Mouse (Mus musculus) kidney, adult 18-20 months (tissue): Measurements from ENCODE around the gene Olfr890.
"Not testable (repeated sequence)": the region's sequence is repeated elsewhere in the genome, so short reads cannot be mapped to it uniquely, and the experiment has no call there.

ENCODE experiments used
- DNase-seq: peaks from one replicate; pipeline ENCODE4 v3.0.0; 2021

The Olfr890 gene

DNA sequence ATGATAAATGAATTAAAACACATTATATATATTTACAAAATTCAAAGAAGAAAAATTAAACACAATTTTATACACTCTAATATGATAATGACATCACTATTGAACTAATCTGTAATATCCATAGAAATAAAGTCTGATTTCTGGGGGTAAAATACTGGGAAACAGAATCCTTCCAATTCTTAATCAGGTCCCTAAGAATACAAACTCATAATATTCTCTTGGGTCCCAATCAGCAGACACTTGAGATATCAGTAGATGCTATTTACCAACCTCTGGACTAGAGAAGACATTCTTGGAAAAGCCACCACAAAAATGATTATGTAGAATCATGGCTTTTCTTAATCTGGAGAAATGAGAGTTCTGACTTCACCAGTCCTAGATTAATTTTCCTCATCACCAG lies at the start of gene Olfr890:
Gene Olfr890 (plus strand): TSS at position 301 of the 400 bp plus-strand sequence.
- DNase-seq = no peak

DNA sequence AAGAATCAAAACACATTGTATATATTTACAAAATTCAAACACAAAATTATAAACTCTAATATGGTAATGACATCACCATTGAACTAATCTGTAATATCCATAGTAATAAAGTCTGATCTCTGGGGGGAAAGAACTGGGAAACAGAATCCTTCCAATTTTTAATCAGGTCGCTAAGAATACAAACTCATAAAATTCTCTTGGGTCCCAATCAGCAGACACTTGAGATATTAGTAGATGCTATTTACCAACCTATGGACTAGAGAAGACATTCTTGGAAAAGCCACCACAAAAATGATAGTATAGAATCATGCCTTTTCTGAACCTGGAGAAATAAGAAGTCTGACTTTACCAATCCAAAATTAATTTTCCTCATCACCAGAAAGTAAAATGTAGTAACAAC lies 34.5 kb upstream of the Olfr890 start, which contains the start of gene Olfr888:
Gene Olfr888 (plus strand): TSS at position 301 of the 400 bp plus-strand sequence.
- no peak for DNase-seq

DNA sequence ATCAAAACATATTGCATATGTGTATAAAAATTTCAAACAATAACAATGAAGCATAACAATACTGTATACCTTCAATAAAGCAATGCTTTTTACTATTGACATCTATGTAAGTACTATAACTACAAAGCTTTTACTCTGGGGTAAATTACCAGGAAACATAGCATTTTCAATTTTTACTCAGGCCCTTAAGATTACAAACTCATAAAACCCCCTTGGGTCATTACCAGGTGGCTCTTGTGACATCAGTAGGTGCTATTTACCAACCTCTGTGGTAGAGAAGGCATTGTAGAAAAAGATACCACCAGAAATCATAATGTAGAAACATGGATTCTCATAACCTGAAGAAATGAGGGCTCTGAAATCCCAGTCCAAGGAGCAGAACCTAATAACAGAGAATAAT lies 27.4 kb upstream of the Olfr890 start, which contains the start of gene Olfr889:
Gene Olfr889 (plus strand): TSS at position 301 of the 400 bp plus-strand sequence.
- no peak for DNase-seq

DNA sequence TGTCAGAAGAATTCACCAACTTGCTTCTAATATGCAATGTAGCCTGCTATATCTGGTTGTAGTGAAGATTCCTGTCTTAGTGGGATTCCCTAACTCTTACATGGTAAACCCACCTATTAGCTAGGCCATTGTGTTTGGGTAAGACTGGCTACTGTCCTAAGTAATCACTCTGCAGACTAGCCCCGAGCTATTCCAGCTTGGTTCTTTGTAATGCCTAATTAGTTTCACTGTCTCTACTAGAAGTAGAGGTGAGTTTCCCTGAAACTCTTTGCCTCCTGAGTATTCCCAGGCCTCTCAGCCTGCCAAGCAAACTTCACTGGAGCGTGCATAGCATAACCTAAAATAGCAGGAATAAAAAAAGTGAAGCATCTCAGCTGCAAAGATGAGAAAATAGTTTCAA lies 26.0 kb downstream of the Olfr890 start:
- not testable (repeated sequence) for DNase-seq

DNA sequence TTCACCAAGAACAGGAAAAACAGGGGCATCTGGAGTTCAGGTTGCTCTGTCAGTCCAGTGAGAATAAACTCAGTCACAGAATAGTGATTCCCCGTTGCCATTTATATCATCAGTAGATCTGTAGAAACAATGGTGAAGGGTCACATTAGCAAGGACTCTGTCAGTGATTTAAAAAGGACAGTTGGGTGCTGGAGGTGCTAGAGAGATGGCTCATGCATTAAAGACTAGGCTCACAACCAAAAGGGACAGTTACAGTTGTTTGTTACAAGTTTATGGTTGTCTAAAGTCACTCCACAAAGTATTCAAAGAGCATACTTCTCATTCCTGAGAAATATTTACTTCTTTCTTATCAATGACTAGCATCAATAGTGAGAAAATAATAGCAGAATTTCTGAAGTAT lies 38.4 kb downstream of the Olfr890 start, which contains the start of gene Olfr891:
Gene Olfr891 (minus strand): TSS at position 101 of the 400 bp plus-strand sequence.
- no peak for DNase-seq
